Mouse (Mus musculus) spleen, adult 12 weeks (tissue): ENCODE measurements around the gene Utrn.

Experiments used
- DNase-seq: peaks from one replicate; pipeline ENCODE4 v3.0.0; 2022; ENCODE audit warnings: low spot score

The Utrn gene

DNA sequence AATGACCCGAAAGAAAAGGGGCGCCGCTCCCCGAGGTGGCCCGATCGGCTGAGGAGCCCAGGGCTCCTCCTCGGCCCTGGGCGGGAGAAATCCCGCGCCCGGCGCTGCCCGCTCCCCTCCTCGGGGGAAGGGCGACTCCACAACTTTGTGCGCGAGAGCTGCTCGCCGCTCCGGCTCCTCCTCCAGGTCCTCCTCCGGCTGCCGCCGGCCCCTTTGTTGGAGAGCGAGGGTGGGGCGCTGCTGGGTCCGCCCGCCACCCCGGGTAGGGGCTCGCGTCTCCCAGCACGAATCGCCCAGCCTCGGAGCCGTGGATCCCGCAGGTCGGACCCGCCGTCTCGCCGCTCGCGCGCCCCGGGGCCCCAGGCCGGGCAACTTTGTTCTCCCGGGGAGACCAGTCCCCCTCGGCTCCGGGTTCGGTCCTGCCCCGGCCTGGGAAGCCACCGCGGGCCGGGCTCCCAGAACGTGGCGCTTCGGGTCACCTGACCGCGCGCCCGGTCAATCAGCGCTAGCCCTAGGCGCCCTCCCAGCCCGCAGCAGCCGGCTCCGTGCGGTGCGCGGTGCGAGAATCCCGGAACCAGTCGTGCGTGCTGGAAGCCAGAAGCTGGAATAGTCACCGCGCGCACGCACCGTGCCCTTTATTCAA is at the start of gene Utrn:
Gene Utrn, minus strand, starts transcription at position 337 of the 643 bp plus-strand sequence.
- peak; percentile 21 for DNase-seq

DNA sequence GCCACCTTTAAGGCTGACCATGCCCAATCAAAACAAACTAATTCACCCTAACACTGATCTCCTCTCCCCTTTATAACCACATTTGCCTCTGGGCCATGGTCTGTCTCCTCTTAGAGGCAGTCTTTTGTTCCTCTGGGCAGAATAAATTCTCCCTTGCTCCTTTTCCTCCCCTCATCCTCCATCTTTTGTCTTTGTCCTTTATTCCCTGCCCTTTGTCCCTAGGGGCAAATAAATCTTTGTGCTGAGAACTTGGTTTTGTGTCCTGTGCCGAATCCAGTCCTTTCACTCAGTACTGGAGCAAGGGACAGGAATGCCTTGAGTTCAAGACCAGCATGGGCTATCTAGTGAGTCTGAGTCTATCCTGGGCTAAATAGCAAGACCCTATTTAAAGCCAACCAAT is 48.5 kb upstream of the Utrn start:
- no peak for DNase-seq

DNA sequence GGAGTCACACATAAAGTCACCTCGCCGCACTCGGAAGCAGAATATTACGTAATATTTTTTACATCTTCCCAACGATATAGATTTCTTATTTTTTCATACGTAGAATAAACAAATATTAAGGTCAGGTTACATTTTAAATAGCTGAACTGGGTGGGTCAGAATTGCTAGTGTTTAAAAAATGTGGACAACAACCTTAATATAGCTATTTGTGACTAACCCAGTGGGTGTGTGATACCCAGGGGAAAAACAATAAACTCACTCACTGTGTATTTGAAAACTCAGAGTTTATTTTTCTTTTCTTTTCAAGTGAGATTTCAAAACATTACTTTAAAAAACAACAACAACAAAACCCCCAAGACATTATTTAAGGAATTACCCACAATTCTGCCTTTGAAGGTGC is 47.2 kb upstream of the Utrn start:
- no peak for DNase-seq

DNA sequence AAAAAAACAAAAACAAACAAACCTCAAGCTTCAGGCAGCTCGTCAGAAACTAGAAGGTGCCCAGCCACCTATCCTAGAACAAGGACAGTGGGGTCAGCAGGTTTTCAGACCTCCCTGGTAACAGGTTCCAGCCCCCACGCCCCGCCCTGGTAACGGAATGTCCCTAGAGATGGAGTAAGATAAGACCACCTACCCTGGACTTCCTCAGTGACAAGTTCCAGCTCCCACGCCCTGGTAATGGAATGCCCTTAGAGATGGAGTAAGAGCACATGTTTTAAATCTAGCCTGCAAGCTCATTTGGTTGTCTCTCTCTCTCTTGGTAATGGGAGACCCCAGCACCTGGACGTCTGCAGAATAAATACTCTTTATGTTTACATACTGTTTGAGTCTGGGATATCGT is 46.7 kb upstream of the Utrn start:
- no peak for DNase-seq

DNA sequence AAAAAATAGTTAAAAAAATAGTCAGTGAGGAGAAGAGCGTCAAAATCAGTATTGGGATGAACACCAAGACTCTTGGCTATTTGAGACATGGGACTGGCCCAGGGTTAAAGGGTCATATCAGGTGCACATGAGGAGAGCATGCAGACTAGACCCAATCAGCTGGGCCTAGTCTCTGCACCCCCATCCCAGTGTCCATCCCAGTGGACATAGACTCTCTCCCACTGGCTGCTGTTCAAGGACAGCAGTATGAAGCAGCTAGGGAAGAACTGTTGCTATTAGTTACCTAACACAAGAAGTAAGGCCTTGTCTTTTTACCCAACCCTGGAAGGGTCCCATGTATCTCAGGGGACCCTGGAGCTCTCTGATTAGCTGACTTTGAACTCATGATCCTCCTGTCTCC is 45.0 kb upstream of the Utrn start:
- no peak for DNase-seq

DNA sequence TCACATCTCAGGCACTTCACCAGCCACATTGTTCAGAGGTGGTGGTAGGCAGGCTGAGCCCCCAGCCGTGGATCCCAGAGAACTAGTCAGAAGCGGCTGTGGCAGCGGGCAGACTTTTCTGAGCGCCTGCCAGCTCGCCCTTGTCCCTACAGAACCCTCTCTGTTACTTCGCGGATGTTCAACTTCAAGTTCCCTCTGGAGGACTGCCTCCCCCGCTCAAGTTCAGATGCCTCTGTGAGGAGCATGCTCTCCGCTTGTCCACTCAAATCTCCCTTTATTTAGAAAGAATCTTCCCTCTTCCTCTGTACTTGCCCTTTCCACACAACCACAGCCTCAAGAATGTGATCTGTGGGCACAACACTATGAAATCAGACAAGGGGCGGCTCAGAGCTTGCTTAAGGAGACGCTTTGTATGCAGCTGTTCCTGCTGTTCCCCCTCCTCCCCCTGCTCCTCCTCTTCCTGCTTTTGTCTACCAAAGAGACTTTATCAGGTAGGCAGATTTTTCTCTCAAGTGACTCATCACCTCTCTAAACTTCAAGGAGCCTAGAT is 42.9 kb upstream of the Utrn start:
- no peak for DNase-seq

DNA sequence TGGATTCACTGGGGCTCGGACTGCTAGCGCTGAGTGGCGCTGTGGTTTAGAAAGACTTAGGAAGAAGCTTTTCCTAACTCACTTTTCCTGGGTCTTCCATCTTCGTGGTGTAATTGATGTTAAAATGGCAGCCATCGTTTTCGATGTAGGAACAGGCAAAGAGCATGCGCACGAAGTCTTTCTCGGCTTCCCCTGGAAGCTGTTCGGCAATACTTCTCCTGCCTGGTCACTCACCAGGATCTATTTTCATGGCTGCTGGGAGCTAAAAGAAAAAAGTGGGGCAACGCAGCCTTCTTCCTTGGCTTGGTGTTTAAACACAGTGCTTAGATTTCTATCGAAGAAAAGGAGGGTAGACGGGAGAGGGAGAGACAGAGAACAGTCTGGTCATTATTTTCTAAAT is 42.3 kb upstream of the Utrn start:
- DNase-seq, result no peak

DNA sequence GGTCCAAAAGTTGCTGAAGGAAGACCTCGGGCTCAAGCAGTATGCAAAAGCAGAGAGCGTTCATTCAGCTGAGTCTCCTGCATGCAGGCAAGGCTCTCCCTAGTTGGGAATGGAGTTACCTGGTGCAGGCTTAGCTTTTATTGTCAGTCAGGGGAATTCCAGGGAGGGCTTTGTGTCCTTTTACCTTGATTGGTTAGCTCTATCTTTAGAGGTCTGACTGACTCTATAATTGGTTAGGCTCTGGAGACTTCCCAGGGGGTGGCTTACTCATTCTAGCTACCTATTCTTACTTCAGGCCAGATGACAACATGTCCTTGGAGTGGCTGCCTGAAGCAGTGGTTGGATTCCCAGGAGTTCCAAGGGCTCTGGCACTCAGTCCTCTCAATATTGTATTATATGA is 40.7 kb upstream of the Utrn start:
- DNase-seq, result no peak

DNA sequence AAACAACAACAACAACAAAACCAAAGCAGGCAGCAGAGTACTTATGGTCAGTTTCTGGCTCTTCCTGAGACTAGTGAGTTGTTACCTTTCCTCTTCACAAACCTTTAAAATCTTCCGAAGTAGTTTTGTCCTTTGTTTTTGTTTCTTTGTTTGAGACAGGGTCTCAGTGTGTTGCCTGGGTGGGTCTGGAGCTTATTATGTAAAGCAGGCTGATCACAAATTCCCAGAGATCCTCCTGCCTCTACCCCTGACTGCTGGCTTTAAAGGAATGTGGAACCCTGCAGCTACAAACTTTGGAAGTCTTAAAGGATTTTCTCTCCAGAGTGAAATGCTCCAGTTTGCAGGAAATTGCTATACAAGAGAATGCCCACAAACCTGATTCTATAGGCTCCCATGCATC is 40.0 kb upstream of the Utrn start:
- no peak for DNase-seq

DNA sequence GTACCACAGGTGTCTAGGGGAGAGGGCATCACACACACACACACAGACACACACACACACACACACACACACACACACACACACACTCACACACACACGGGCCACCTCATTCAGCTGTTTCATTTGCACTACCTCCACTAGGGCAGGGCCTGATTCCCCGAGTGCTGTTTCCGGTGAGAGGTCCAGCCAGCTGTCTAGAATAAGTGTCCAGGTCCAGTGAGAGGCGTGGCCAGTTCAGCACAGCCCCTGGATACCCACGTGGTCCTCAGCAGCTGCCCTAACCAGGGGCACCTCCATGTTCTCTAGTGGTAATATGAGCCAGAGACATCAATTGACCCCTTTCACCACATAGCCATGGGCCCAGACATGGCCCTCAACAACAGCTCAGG is 35.0 kb upstream of the Utrn start:
- DNase-seq, result no peak

DNA sequence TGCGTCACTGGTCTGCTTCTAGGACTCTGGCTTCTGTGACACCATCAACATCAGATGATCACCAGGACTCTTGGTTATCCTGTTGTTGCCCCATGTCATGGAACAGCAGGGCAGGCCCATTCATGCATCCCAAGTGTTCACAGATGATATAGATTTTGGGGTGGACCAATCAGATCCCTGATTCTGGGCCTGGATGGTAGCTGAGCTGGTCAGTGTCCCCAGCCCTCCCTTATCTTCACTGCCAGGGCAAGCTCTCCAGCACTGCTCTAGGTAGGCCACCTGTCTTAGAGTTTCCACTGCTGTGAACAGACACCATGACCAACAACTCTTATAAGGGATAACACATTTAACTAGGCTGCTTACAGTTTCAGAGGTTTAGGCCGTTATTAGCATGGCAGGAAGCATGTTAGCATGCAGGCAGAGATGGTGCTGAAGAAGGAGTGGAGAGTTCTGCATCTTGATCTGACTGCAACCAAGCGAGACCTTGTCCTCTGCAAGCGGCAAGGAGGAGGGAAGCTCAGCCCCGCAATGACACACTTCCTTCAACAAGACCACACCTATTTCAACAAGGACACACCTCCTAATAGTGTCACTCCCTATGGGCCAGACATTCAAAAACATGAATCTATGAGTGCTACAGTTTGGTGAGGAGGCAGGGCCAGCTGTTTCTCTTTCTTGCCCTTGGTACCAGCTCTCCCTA is 34.4 kb upstream of the Utrn start:
- DNase-seq, result no peak

DNA sequence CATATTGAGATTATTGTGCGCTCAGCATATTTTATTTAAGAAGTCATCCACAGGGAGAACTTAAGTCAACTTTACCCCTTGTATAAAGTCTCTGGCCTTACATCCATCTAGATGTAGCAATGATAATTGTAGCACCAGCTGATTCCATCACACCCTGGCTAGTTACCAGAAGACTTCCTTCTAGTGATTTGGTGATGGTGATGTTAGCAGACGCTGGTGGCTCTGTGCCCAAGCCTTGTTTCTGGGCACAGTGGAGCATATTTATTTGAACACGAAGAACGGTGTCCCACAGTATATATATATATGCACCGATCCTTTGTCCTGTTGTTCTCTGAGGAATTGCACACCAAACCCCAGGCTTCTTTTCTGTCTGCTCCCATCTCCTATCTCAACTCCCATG is 30.7 kb upstream of the Utrn start:
- no peak for DNase-seq

DNA sequence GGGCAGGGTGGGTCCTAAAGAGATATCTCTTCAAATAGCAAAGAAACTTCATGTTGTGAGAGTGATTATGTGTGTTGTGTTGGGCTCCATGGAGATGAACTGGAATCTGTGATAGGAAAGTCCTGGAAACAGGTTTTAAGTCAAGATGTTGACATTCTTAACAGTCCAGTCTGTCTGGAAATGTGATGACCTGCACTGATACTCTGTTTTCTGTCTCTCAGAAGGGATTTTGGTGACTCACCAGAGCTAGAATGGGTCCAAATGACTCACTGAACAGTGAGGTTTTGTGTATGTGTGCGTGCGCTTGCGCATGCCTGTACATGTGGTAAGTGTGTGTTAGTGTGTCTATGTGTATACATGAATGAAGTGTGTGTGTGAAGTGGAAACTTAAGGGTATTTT is 24.2 kb upstream of the Utrn start:
- DNase-seq, result no peak

DNA sequence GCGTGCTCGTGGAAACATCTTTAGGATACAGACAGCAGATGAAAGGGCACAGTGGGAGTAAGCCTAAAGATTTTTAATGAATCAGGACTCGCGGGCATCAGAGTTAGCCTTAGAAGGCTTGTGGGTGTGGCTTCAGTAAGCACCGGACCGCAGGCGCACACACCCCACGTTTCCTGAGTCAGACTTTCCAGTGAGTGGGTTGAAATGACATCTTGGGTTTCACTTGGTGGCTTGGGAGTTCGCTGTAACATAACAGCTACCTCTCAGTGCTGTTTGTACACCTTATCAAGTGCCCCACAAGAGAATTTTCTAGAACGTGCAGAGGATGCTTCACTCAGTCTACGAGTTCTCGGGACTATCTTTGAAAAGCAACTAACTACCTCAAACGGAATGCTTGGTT is 19.2 kb upstream of the Utrn start:
- DNase-seq, result no peak

DNA sequence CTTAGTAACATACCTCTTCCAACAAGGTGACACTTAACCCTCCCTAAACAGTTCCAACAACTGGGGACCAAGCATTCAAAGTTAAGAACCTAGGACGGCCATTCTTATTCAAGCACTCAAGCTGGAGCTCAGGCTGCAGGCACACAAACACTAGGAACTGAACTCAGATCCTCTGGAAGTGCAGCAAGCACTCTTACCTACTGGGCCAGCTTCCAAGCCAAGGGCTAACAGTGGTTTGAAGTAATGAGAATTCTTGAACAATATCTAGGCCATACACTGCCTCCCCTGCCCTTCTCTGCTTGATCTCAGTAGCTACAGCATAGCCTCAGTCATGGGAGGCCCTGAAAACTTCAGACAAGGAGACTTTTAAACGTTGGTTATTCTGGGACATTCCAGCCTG is 18.6 kb upstream of the Utrn start:
- DNase-seq, result no peak

DNA sequence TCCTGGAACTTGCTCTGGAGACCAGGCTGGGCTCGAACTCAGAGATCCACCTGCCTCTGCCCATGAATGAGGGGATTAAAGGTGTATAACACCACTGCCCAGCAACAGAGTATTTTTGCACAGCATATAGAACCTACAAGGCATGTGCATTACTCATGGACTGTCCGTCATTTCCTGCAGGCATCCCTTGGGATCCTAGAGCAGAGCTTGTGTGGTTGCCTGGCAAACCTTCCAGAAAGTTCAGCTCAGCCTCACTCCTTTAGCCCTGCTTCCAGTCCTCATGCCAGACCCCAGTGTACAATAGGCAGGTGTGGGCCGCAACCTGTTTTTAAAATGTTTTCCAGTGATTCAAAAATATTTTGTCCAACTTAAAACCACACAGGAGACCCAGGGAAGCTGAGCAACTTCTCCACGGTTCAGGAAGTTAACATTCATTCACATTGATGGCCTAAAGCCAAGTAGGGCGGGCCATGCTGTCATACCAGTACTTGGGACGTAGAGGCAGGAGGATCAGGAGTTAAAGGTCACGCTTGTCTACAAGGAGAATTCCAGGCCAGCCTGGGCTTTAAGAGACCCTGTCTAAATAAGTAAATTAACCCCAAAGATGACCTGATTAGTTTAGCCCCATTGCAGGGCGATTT is 15.3 kb upstream of the Utrn start:
- DNase-seq, result no peak

DNA sequence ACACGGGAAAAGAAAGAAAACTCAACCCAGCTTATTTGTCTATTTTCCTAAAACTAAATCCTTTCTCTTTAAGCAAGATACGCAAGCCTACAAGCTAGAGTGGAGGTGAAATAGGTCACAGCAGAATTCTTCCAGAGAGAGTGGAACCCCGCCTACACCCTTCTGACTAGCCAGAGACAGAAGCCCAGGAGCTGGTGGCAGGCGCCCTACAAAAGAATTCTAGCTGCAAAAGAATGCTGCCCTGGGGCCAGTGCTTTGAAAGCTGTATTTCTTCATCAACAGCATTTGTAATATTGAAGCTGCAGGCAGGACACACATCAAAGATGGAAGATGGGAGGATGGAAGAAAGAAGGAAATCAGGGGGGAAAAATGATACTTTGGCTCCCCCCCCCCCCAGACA is 12.7 kb upstream of the Utrn start:
- DNase-seq, result no peak

DNA sequence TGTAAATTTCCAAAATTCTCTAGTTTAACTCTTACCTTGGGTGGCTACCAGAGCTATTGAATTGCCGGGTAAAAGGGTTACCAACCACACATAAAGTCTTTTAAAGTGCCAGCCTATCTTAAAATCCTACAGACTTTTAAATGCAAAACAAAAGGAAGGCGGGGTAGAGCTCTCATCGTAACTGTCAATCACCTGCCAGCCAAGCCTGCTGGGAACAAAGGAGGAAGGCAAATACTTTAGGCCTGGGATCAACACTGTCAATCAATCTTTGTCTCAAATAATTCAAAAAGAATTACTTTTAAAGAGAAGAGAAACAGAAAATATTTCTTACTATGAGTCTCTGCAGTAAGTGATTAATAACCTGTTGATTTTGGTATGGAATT is 10.1 kb upstream of the Utrn start:
- DNase-seq, result no peak

DNA sequence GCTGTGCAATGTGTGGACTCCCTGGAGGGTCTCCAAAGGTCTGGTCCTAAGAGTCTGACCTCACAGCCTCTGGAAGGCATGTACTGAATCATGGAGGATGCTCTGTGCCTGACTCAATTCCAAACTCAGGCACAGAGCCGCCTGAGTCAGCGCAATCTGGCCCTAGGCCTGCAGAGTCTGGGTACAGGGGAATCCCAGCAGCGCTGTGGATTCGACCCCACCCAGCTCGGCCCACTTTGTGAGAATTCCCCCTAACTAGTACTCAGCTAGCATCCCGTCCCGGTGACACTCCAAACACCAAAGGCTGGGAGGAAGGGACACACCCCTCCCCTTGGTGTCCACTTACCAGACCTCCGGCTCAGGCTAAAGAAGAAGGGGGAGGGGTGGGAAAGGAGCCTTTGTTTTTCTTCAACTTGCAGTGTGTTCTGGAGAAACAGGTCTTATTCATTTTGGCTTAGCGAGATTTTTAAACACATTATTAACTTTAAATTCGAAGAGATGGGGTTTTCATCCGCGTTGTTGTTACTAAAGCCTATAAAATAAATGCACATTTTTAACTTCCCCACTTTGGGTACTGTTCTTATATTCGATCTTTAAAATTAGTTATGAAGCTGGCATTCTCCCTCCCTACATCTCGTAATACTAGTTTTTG is 9.6 kb upstream of the Utrn start:
- no peak for DNase-seq

DNA sequence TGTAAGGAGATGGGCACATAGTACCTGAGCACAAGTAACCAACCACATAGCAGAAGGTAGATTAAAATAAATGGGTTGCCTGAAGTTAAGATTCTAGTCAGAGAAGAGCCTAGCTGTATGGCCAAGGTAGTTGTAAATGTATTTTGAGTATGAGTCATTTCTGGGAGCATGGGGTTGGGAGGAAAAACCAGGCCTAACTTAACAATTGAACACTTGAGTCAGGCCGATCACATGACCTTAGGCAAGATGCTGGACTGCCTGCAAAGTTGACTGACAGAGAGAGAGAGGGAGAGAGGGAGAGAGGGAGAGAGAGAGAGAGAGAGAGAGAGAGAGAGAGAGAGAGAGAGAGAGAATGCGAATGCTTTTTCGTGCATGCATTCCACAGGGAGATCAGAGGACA is 7.3 kb upstream of the Utrn start:
- DNase-seq, result no peak

DNA sequence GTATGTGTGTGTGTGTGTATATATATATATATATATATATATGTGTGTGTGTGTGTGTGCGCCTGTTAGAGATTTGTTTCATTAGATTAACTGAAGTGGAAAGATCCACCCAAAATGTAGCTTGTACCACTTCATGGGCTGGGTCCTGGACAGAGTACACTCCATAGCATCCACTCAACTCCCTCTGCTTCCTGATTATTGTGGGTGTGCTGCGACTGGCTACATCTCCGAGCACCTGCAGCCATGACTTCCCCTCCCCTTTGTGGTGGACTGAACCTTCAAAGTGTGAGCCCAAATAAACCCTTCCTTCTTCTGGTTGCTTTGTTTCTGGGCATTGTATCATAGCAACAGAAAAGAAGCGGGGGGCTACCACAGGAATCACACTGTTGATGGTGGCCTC is 6.2 kb upstream of the Utrn start:
- no peak for DNase-seq

DNA sequence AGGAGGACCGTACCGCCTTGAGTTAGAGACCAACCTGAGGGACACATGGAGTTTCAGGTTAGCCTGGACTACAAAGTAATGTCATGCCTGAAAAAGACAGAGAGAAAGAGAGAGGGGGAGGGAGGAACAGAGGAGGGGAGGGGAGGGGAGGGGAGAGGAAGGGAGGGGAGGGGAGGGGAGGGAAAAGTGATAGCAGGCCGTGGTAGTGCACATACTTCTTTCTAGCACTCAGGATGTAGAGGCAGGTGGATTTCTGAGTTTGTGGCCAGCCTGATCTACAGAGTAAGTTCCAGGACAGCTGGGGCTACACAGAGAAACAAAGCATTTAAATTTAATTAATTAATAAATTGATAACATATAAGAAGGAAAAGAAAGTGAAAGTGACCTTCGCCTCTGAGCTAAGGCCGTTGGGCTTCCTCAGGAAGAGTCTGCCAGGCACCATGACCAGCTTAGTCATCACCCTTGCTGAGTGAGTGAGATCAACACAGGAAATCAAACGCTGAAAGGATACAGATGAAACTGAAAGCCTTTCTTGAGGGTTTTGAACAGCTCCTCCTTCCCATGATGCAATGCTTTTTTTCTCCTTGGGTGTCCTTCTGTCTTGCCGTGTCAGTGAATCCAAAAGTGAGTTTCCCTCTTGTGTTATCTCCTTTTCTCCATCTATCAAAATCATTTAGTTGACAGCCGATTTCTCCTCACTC is 5.6 kb upstream of the Utrn start:
- DNase-seq, result peak; percentile 15
